Mouse (Mus musculus): ENCODE results near the gene Gm38392. TPM values are rescaled to one million over a fixed set of nuclear protein-coding genes. Genes with fewer than 3 reads are reported as not detected.

Gm38392 gene
- polyA plus RNA-seq, 1 experiment from 2014 or later = not detected

DNA sequence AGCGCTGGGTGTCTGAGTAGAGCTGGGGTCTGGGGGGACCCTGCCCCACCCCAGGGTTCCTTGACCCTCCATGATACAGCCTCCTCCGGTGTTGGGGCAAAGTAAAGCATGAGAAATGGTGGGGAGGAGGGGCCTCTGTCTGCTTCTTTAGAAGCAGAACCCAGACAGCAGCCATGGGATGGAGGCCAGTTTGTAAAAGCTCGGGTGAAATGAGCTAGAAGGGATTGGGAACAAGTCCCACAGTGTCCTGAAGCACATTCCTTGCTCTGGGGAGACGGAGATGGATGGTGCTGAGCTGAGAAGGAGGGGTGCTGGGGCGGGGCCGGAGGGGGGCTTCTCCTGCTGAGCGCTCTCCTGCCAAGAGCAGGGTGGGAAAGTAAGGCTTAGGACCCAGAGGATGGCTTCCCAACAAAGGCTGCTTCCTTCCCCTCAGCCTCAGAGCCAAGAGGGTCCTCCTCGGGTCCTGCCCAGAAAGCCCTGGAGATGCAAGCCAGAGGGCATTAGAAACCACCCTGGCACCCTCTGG, 48.1 kb downstream of the Gm38392 start:
- ATAC-seq (replicated peaks; ENCODE audit: insufficient number of reproducible peaks, low FRiP score, low TSS enrichment, low read depth) (no peak), DNase-seq (ENCODE audit: low spot score) (no peak)
- Histone ChIP-seq H3K4me1 (ENCODE audit: control insufficient read depth, insufficient read depth, low read length) (no peaks in the 10 kb centered on the region), H3K9me3 (replicated peaks; ENCODE audit: control insufficient read depth, low read length) (no peaks in the 10 kb centered on the region), H3K4me2 (ENCODE audit: low read depth, low read length) (no peak overlapping the region), H3K27me3 (ENCODE audit: control insufficient read depth, insufficient read depth, low read length) (peaks cover 55% of the 10 kb centered on the region), H3K4me3 (ENCODE audit: low read depth, low read length) (no peak overlapping the region), H3K27ac (replicated peaks; ENCODE audit: low read depth, low read length) (no peak overlapping the region), H3K36me3 (replicated peaks; ENCODE audit: control insufficient read depth, insufficient read depth, low read depth, low read length) (no peaks in the 10 kb centered on the region), H3K9ac (replicated peaks; ENCODE audit: low read length) (no peak overlapping the region)
- WGBS = 27% methylated on average over 8 of the region's 8 CpGs

DNA sequence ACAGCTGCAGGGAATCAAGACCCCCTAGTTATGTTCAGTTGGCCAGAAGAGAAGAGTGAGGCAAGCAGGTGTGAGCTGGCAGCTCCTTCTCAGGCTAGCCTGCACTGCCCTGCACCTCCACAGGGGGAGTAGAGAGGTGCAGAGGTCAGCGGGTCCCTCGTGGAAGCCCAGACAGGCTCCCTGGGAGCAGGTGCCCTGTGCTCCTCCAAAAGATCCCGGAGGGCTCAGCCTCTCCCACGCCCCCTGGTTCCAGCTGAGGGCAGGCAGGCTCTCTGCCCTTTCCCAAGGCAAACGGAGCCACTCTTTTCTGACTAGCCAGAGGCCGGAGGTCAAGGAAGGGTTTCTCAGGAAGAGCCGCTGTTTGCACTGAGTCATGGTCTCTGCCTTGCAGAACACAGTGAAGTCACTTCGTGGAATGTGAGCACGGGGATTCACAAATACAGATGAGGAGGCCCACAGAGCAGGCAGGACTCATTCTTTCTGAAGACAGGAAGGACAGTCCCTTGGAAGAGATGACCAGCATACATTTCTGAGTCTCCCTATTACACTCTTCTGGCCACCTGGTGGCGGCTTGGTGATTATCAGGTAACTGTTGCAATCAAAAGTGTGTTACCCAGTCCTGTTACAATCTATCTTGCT, 49.3 kb downstream of the Gm38392 start:
- Histone ChIP-seq H3K27me3 (ENCODE audit: control insufficient read depth, insufficient read depth, low read length) (peaks cover 49% of the 10 kb centered on the region), H3K4me1 (ENCODE audit: control insufficient read depth, insufficient read depth, low read length) (no peaks in the 10 kb centered on the region)
- DNase-seq (ENCODE audit: low spot score) = no peak

DNA sequence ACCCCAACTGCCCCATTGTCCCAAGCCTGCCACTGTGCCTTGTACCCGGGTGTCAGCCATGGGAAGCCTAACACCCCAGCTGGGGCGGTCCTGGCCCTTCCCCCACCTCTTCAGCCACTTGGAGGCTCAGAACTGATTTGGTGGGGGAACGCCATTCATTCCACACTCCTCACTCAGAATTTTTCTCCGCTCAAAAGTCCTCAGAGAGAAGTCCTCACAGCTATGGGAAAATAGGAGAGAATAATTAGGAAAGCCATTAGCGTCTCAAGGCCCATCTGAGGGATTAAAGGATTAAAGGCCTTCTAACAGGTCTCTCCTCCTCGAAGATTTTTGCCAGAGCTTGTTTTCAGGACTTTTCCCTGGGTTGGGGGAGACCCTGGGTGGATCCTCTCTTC, 49.9 kb downstream of the Gm38392 start:
- Histone ChIP-seq H3K36me3 (replicated peaks; ENCODE audit: control insufficient read depth, insufficient read depth, low read depth, low read length) (no peaks in the 10 kb centered on the region), H3K27me3 (ENCODE audit: control insufficient read depth, insufficient read depth, low read length) (peaks cover 45% of the 10 kb centered on the region), H3K4me1 (ENCODE audit: control insufficient read depth, insufficient read depth, low read length) (no peaks in the 10 kb centered on the region), H3K9me3 (replicated peaks; ENCODE audit: control insufficient read depth, low read length) (no peaks in the 10 kb centered on the region), H3K4me3 (ENCODE audit: low read depth, low read length) (no peak overlapping the region), H3K27ac (replicated peaks; ENCODE audit: low read depth, low read length) (no peak overlapping the region), H3K9ac (replicated peaks; ENCODE audit: low read length) (no peak overlapping the region), H3K4me2 (ENCODE audit: low read depth, low read length) (no peak overlapping the region)
- DNase-seq (ENCODE audit: low spot score) = no peak
- 12% methylated on average over 6 of the region's 6 CpGs for WGBS
- no peak for ATAC-seq (replicated peaks; ENCODE audit: insufficient number of reproducible peaks, low FRiP score, low TSS enrichment, low read depth)

More for the DNA sequence above, 49.3 kb downstream of the Gm38392 start:
- no peak overlapping the region for H3K27ac ChIP-seq (replicated peaks; ENCODE audit: low read depth, low read length)
- H3K9ac ChIP-seq (replicated peaks; ENCODE audit: low read length) = no peak overlapping the region
- H3K9me3 ChIP-seq (replicated peaks; ENCODE audit: control insufficient read depth, low read length) = no peaks in the 10 kb centered on the region
- ATAC-seq (replicated peaks; ENCODE audit: insufficient number of reproducible peaks, low FRiP score, low TSS enrichment, low read depth) = no peak
- H3K36me3 ChIP-seq (replicated peaks; ENCODE audit: control insufficient read depth, insufficient read depth, low read depth, low read length) = no peaks in the 10 kb centered on the region
- 8% methylated on average over 10 of the region's 10 CpGs for WGBS
- no peak overlapping the region; the same call in 1 of the 2 replicates for H3K4me2 ChIP-seq (ENCODE audit: low read depth, low read length)
- no peak overlapping the region for H3K4me3 ChIP-seq (ENCODE audit: low read depth, low read length)

DNA sequence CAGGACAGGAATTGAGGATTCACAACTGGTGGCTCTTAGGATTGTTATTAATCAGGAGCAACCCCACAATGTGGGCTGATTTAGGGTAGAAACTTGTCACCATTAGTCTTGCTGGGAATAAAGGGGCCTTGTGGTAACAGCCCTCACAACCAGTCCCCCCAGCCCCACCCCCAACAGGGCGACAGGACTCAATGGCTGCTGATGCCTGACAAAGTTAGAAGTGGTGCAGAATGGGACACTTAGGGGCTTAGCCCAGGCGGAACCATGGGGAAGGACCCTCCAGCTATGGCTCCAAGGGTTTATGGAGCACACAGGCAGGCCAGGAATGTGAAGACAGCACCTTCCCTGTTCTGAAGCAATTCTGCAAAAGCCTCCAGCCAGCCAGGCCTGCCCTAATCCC, 51.4 kb downstream of the Gm38392 start:
- Histone ChIP-seq H3K27me3 (ENCODE audit: control insufficient read depth, insufficient read depth, low read length) (peaks cover 30% of the 10 kb centered on the region), H3K9ac (replicated peaks; ENCODE audit: low read length) (no peak overlapping the region), H3K9me3 (replicated peaks; ENCODE audit: control insufficient read depth, low read length) (no peaks in the 10 kb centered on the region), H3K4me1 (ENCODE audit: control insufficient read depth, insufficient read depth, low read length) (no peaks in the 10 kb centered on the region), H3K36me3 (replicated peaks; ENCODE audit: control insufficient read depth, insufficient read depth, low read depth, low read length) (no peaks in the 10 kb centered on the region), H3K4me2 (ENCODE audit: low read depth, low read length) (no peak overlapping the region), H3K4me3 (ENCODE audit: low read depth, low read length) (no peak overlapping the region), H3K27ac (replicated peaks; ENCODE audit: low read depth, low read length) (no peak overlapping the region)
- ATAC-seq (replicated peaks; ENCODE audit: insufficient number of reproducible peaks, low FRiP score, low TSS enrichment, low read depth) = 0 out of 2 replicates have a peak, but pooled peaks have one; percentile 5
- DNase-seq (ENCODE audit: low spot score) = no peak
- WGBS = 31% methylated on average over 2 of the region's 2 CpGs

DNA sequence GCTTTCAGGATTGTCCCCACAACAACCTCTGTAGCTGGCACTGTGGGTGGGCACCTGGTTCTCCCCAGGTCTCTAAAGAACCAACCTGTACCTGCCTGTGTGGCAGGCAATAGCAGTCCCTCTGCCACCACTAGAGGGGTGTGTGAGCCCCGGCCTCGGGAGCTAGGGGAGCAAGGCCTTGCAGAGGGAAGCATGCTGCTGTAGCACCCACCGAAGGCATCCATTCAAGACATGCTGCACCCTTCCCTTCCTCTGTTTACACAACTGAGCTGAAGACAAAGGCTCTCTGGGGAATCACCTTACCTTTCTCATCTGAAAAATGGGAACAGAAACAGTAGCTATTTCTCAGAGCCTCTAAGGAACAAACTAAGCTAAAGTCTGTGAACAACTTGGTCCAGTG, 51.8 kb downstream of the Gm38392 start:
- ATAC-seq (replicated peaks; ENCODE audit: insufficient number of reproducible peaks, low FRiP score, low TSS enrichment, low read depth) (no peak), DNase-seq (ENCODE audit: low spot score) (no peak)
- H3K4me3 ChIP-seq (ENCODE audit: low read depth, low read length) = no peak overlapping the region
- H3K9ac ChIP-seq (replicated peaks; ENCODE audit: low read length) = no peak overlapping the region
- no peaks in the 10 kb centered on the region for H3K36me3 ChIP-seq (replicated peaks; ENCODE audit: control insufficient read depth, insufficient read depth, low read depth, low read length)
- 8% methylated on average over 3 of the region's 3 CpGs for WGBS
- peaks cover 26% of the 10 kb centered on the region for H3K27me3 ChIP-seq (ENCODE audit: control insufficient read depth, insufficient read depth, low read length)
- H3K9me3 ChIP-seq (replicated peaks; ENCODE audit: control insufficient read depth, low read length) = no peaks in the 10 kb centered on the region
- no peak overlapping the region for H3K27ac ChIP-seq (replicated peaks; ENCODE audit: low read depth, low read length)
- no peaks in the 10 kb centered on the region for H3K4me1 ChIP-seq (ENCODE audit: control insufficient read depth, insufficient read depth, low read length)
- H3K4me2 ChIP-seq (ENCODE audit: low read depth, low read length) = no peak overlapping the region

DNA sequence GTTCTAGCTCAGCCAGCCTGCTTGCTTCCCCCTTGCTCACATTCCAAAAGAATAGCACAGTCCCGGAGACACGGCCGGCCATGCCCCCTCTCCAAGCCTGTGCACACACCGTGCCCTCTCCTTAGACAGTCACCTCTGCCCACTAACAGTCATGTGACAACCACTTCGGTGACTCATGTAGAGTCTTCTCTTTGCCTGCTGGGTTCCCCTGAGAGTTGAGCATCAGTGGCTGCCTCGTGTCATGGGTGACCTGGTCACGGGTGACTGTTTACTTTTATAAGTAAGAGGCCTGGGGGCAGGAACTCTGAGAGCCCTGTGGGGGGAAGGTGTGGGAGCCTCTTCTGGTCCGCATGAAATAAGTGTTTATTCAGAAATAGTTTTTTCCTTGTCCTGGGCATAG, 53.0 kb downstream of the Gm38392 start:
- H3K27ac ChIP-seq (replicated peaks; ENCODE audit: low read depth, low read length) = no peak overlapping the region
- no peaks in the 10 kb centered on the region for H3K4me1 ChIP-seq (ENCODE audit: control insufficient read depth, insufficient read depth, low read length)
- ATAC-seq (replicated peaks; ENCODE audit: insufficient number of reproducible peaks, low FRiP score, low TSS enrichment, low read depth) (no peak), DNase-seq (ENCODE audit: low spot score) (no peak)
- H3K9ac ChIP-seq (replicated peaks; ENCODE audit: low read length) = no peak overlapping the region
- H3K9me3 ChIP-seq (replicated peaks; ENCODE audit: control insufficient read depth, low read length) = no peaks in the 10 kb centered on the region
- no peaks in the 10 kb centered on the region for H3K36me3 ChIP-seq (replicated peaks; ENCODE audit: control insufficient read depth, insufficient read depth, low read depth, low read length)
- H3K27me3 ChIP-seq (ENCODE audit: control insufficient read depth, insufficient read depth, low read length) = peaks cover 16% of the 10 kb centered on the region
- 46% methylated on average over 8 of the region's 8 CpGs for WGBS
- no peak overlapping the region for H3K4me3 ChIP-seq (ENCODE audit: low read depth, low read length)
- no peak overlapping the region for H3K4me2 ChIP-seq (ENCODE audit: low read depth, low read length)

DNA sequence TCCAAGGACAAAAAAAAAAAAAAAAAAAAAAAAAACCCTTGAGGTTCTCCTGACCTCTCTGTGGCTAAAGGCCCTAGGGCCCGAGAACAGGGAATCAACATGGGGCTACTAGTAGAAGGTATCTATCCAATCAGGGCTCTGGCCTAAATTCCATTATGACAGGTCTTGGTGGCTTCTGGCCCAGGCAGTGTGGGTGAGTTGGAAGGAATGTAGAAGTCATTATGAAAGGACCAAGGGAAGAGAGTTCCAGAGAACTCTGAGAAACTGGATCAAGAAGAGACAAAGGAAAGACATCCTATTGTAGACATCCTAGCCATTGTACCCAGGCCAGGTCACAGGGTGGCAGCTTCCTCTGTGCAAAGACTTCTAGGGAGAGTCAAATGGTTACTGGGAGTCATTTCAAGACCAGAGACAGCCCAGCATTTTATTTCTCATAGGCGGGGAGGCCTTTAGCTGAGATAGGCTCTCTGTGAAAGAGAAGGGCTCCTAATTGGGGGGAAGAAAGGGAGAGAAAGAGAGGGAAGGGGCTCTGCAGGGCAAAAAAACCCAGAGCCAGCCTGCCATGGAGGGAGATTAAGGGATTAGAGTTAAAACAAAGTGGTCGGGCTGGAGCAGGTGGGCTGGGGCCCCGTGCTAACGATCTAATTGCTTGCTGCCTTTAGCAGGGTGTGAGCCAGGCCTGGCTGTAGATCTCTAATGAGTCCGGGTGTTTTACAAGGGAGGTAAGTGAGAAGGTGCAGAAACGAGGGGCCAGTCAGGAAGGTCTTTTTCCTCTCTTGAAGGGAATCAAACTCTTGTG, 54.0 kb downstream of the Gm38392 start:
- H3K4me3 ChIP-seq (ENCODE audit: low read depth, low read length) = no peak overlapping the region
- H3K9me3 ChIP-seq (replicated peaks; ENCODE audit: control insufficient read depth, low read length) = no peaks in the 10 kb centered on the region
- ATAC-seq (replicated peaks; ENCODE audit: insufficient number of reproducible peaks, low FRiP score, low TSS enrichment, low read depth) (no peak), DNase-seq (ENCODE audit: low spot score) (no peak)
- 21% methylated on average over 7 of the region's 7 CpGs for WGBS
- no peaks in the 10 kb centered on the region for H3K36me3 ChIP-seq (replicated peaks; ENCODE audit: control insufficient read depth, insufficient read depth, low read depth, low read length)
- H3K4me2 ChIP-seq (ENCODE audit: low read depth, low read length) = no peak overlapping the region
- H3K27me3 ChIP-seq (ENCODE audit: control insufficient read depth, insufficient read depth, low read length) = peaks cover 7% of the 10 kb centered on the region; the same call in 1 of the 2 replicates
- H3K9ac ChIP-seq (replicated peaks; ENCODE audit: low read length) = no peak overlapping the region
- no peak overlapping the region for H3K27ac ChIP-seq (replicated peaks; ENCODE audit: low read depth, low read length)
- H3K4me1 ChIP-seq (ENCODE audit: control insufficient read depth, insufficient read depth, low read length) = no peaks in the 10 kb centered on the region

DNA sequence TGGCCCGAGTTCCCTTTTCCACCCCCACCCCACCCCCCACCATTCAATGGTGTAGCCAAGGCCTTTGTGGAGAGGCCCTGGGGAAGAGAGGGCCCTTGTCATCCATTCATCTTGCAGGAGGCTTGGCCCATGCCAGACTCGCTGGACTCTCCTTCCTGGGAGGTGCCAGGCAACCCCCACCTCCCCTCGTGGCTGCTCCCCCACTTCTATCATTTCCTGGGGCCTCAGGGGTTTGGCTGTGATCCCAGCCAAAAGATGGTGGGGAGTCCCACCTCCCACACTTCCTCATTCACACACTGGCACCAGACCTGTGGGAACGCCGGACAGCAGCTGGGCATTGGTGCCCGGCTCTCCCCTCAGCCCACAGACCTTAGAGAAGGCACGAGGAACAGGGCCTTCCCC, 54.7 kb downstream of the Gm38392 start:
- Histone ChIP-seq H3K4me1 (ENCODE audit: control insufficient read depth, insufficient read depth, low read length) (no peaks in the 10 kb centered on the region), H3K36me3 (replicated peaks; ENCODE audit: control insufficient read depth, insufficient read depth, low read depth, low read length) (no peaks in the 10 kb centered on the region), H3K9me3 (replicated peaks; ENCODE audit: control insufficient read depth, low read length) (no peaks in the 10 kb centered on the region), H3K4me3 (ENCODE audit: low read depth, low read length) (no peak overlapping the region), H3K27me3 (ENCODE audit: control insufficient read depth, insufficient read depth, low read length) (peaks cover 2% of the 10 kb centered on the region; the same call in 1 of the 2 replicates), H3K9ac (replicated peaks; ENCODE audit: low read length) (no peak overlapping the region), H3K27ac (replicated peaks; ENCODE audit: low read depth, low read length) (no peak overlapping the region), H3K4me2 (ENCODE audit: low read depth, low read length) (no peak overlapping the region)
- DNase-seq (ENCODE audit: low spot score) = no peak
- 55% methylated on average over 7 of the region's 7 CpGs for WGBS
- ATAC-seq (replicated peaks; ENCODE audit: insufficient number of reproducible peaks, low FRiP score, low TSS enrichment, low read depth) = no peak
